Mouse (Mus musculus) adrenal gland, postnatal 4 days (tissue): ENCODE measurements around the gene Cpsf6. TPM values are rescaled to one million over a fixed set of nuclear protein-coding genes. Genes with fewer than 3 reads are reported as not detected.

Experiments used
- DNase-seq, 2 experiments: peaks; one replicate each; pipeline ENCODE4 v3.0.0; 2021 to 2022; ENCODE audit warnings: low spot score in 2 of 2, mixed read lengths in 2 of 2
- long read RNA-seq, 2 experiments: library from polyadenylated mRNA; stranded (forward); transcript quantifications; one replicate each; pipeline ENCODE4 v2.0.0; 2021
- total RNA-seq, 2 experiments: library from RNA; stranded (reverse); gene quantifications; 2 replicates each; pipeline ENCODE4 v1.2.3; 2021

The Cpsf6 gene
- 100 to 1,000 TPM; 103 to 113 TPM for total RNA-seq
- long read RNA-seq, experiment 1, full-length matches to known transcripts = 25 of 44 reads
- long read RNA-seq, experiment 1, partial matches to known transcripts = 4 of 44 reads
- long read RNA-seq, experiment 1, other reads (novel, unspliced or antisense) = 15 of 44 reads
- long read RNA-seq, experiment 2, full-length matches to known transcripts = 56 of 111 reads
- long read RNA-seq, experiment 2, partial matches to known transcripts = 20 of 111 reads
- long read RNA-seq, experiment 2, other reads (novel, unspliced or antisense) = 35 of 111 reads

DNA sequence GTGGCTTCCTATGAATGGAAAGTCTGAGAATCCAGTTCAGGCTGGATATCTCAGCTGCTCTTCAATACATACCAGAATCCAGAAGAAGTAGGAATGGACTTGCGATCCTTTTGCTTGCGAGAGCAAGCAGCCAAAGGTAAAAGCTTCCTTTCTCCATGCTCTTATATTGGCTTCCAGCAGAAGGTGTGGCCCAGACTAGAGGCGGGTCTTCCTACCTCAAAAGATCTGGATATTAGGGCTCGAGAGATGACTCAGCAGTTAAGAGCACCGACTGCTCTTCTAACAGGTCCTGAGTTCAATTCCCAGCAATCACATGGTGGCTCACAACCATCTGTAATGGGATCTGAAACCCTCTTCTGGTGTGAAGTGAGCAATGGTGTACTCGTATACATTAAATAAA, at the start of gene Cpsf6:
Gene Cpsf6 (minus strand): TSS at position 108 of the 400 bp plus-strand sequence.
- DNase-seq = no peak

DNA sequence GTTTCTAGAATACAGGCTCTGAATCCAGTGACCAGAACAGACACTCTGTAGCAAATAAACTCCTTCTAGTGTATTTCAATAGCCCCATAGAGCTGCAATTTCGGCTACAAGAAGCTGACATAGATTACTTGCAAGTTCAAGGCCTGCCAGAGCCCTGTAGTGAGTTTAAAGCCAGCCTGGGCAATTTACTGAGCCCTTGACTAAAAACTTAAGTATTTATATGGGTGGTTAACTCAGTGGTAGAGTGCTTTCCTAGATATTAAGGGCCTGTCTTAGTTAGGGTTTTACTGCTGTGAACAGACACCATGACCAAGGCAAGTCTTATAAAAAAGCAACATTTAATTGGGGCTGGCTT, 46.8 kb upstream of the Cpsf6 start:
- no peak for DNase-seq

DNA sequence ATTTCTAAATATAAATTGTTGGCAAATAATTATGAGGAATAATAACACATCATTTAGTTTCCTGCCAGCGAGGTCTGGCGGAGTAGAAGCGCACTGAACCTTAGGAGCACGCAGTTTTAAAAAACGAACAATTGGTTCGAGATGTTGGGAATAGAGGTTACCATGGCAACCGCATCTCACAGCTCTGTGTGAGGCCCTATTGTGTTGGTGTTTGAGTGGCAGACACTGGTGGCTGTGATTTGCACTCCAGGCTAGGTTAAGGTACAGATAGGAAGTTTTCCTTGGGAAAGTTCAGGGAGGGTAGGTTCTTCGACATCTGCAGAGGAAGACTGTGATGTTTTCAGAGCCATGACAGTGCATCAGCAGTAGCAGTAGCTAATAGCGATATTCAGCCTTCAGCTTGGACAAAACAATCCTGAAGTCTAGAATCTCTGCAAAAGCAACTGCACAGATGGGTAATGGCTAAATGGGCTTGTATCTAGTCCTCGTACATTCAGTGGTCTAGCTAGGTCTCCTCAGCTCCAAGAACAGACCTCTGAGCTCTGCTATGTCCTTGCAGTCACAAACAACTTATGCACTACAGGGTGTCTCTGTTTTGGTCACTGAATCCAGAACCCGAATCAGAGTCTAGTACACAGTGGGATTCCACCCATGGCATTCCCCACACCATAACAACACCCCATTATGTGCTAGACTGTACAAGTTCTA, 46.2 kb upstream of the Cpsf6 start:
- DNase-seq = no peak

DNA sequence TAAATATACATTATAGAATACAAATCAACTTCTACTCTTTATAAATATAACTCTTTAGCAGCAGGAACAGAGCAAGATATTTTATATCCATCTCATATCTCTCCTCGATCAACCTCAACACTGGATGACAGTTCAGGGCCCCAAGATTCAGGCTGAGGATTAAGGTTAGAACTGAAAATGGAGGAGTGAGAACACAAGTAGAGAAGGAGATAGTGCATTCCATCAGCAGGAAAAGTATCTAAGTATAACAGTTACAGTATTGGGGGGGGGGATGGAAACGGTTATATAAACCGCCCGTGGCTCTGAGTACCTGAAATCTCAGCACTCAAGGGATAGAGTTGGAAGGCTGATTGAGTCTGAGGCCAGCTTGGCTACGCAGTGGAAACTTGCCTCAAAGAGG, 45.2 kb upstream of the Cpsf6 start:
- no peak for DNase-seq

DNA sequence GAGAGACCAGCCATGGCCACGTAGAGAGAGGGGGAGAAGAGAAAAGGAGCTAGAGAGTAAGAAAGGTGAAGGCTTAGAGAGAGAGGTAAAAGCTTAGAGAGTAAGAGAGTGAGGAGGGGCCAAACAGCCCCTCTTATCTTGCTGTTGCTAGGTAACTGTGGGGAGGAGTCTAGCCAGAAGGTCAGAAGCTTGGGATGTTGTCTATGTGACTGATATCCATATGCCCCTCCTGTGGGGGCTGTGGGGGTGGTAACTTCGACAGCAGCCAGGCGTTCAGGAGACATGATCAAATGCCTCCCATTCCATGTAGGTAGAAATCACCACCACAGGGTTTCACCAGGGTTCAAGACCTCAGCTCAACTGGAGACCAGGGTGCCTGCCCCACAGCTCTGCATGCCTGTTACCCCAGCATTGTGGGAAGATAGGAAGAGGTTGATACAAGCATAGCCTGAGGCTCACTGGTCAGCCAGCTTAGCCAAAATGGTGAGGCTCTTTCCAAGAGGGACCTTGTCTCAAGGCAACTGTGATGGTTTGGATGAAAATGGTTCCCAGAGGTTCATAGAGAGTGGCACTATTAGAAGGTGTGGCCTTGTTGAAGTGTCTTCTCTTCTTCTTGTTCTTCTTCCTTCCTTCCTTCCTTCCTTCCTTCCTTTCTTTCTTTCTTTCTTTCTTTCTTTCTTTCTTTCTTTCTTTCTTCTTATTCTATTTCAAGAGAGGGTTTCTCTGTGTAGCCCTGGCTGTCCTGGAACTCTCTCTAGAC, 44.5 kb upstream of the Cpsf6 start:
- no peak for DNase-seq

DNA sequence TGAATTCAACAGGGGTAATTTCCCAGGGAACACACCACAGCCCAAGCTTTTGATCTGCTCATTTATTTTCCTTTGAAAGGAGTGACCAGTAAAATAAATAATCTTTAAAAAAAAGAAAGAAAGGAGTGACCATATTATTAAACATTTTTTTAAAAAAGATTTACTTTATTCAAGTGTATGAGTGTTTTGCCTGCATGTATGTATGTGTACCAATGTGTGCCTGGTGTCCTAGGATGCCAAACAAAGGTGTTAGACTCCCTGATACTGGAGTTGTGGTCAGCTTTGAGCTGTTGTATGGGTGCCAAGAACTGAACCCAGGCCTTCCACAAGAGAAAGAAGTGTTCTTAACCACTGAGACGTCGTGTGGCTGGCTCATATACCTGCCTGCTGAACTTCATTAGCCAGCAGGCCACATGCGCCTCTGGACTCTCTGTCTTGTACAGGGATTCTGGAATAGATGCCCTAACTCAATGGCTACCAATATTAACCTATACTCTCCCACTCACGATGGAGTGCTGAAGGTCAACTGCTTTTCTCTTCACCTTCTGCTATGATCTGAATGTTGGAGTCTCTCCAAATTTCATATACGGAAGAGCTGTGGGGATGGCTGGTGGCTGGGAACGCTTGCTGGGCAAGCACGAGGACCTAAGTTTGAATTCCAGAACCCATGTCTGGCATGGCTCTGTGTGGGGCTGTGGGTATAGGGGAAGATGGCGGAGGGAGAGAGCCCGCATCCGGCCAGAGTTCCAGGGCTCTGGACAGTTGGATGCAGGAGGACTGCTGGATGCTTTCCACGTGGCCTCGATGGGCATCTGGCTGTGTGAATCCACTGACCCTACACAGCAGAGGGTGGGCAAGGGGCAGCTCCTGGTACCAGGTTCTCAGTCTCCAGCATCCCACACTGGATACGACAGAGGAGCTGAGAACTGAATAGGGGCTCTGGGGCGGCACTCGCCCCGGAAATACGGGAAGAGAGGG, 43.5 kb upstream of the Cpsf6 start:
- no peak for DNase-seq

DNA sequence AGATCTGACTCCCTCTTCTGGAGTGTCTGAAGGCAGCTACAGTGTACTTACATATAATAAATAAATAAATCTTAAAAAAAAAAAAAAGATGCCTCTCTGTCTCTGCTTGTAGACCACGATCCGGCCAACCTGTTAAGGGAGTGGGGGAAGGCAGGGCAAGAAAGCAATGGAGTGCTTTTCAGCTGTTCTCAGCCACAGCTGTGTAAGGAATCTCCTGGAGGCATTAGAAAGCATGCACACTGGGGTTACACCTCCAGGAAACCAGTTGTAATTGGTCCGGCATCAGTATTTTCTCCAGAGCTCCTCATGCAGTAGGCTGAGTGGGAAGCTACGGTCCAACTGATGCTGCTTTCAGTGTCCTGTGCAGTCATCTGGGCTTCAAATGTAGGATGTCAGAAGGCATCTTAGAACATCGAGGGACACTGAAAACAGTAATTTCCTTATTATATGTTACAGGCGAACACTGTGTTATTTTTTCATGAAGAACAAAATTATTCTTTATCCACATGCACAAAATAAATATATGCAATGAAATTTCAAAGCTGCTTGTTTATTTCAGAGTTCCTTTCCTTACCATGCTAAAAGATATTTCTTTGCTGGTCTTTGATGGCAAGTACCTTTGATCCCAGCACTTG, 42.5 kb upstream of the Cpsf6 start:
- no peak for DNase-seq

DNA sequence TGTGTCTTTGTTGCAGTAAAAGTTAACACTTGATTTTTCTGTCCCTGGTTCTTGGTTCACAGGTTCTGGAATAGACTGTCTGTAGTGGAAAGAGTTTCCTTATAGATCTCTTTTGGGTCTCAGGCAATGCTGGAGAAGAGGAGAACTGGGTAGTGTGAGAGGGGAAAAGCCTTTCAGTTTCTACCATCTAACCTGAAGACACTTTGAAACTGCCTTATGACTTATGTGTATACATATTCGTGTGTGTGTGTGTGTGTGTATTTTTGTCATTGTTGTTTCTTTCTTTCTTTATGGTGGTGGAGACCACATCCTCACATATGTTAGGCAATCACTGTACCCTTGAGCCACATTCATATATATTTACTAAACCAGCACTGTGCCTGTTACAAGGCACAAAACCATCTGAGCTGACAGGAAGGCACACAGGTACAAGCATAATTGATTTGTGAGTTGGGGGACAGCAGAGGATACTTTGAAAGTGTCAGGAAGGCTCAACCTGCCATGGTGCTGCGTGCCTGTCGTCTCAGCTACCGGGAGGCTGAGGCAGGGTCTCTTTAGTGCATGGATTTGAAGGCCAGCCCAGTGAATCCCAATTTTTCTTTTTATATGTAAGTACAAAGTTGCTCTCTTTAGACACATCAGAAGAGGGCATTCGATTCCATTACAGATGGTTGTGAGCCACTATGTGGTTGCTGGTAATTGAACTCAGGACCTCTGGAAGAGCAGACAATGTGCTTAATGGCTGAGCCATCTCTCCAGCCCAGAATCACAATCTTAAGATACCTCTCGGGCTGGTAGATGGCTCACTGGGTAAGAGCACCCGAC, 41.7 kb upstream of the Cpsf6 start:
- no peak for DNase-seq

DNA sequence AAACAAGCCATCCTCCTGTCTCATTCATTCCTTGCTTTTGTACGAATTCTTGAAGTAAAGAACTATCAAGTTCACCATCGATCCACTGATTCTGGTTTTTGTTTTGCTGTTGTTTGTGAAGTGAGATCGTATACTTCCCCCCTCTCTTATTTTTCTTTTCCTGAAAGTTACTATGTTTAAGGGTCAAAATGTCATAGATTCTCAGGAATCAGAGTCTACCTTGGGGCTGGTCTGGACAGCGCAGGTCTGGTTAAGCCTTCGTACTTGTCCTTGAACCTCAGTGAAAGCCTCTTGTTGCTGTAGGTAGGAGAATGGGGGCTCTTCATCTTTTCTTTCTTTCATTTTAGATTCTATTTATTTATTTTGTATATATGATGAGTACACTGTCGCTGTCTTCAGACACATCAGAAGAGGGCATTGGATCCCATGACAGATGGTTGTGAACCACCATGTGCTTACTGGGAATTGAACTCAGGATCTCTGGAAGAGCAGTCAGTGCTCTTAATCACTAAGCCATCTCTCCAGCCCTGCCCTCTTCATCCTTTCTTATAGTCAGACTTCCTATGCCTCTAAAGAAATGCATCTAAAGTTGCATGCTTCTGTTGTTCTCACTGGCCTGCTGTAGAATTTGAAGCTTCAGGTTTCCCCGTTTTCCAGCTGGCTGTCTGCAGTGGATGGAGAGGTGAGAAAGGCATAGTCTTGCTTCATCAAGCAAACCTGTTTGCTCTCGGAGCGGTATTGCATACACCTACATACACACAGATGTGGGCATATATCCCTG, 40.9 kb upstream of the Cpsf6 start:
- DNase-seq = no peak

DNA sequence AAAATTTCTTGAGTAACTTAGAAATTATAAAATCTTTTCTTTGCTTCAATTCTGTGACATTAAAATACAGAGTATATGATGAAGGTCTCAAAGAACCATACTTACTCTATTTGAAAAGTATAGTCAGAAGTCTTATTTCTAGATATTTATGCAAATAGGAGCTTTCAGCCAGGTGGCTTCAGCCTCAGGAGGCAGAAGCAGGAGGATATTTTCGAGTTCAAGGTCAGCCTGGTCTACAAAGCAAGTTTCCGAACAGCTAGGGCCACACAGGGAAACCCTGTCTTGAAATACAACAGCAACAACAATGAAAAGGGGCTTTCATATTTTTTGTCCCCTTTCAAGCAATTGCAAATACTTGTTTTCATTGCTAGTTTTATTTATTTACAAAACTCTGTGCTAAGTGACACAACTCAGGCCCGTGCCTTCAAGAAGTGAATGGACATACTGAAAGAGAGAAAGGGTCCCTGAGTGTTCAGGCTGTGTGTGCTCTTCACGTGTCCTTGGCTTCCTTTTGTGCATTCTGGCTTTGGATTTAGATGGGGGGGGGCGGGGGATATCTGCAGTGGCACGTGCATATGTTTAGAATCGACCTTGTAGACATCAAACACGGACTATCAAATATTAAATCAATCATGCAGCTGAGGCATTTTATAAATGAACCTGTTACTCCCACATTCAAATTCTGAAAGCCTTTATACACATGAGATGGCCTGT, 39.9 kb upstream of the Cpsf6 start:
- DNase-seq = no peak

DNA sequence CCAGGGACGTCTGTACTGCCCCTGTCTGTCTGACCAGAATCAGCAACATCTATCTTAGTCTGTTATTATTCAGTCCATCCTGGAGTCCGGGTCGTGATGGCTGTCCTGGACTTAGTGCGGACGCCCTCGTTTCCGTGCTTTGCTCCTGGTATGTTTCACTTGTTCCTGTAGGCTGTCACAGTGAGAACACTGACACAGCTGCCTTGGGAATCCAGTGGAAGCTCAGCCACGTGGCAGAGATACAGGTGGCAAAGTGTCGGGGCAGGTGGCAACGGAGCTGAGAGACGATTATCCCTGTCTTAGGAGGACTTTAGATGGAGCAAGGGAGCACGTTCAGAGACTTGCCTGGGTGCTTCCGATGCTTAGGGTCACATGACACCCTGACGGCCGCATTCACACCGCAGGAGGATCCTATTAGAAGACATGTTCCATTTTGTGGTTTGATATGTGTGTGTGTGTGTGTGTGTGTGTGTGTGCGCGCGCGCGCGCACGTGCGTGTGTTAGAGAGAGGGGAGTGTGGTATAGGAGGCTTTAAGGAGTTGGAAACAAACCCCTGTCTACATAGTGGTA, 38.9 kb upstream of the Cpsf6 start:
- DNase-seq = no peak

DNA sequence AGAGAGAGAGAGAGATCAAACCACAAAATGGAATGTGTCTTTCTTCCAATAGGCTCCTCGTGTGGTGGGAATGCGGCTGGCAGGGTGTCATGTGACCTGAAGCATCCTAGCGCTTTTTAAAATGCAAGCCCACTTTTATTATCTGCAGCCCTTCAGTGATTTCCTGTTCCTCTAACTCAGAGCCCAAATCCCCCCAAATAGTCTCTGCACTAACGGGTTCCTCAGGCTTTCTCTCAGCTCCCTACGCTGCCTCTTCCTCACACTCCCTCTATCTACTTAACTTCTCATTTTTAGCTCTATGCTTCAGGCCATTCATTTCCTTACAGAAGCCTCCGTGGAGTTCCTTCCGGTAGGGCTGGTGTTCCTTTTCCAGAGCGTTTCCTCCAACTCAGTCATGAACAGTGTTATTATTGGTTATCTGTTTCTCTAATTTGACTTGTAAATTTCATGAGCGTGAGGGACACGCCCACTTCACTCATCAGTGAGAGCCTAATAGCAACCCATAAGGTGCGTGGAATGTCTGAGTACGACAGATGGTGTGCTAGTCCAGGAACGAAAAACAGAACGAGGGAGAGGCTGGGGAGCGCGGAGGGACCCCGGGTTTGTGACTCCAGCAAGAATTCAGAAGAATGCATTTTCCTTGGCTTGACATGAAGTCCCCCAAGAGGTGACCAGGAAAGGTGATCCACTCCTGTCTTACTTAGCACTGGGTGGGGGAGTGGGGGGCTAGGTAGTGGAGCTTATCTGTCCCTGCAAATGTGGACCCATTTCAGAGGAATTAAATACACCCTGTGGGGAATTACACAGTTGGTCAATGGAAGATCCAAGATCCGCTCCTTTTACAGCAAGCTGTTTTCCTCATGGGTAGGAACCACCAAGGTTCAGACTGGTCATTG, 38.2 kb upstream of the Cpsf6 start:
- no peak for DNase-seq

DNA sequence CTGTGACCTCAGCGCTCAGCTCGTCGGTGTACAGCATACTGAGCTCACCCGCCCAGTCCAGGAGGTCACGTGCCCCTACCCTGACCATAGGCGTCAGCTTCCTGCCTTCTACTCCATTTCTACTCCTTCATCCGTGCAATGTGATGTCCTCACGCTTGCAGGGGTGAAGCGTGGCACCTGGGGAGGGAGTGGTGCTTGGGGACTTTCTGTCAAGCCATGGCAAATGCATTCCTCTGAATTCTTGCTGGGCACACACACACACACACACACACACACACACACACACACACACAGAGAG, 37.6 kb upstream of the Cpsf6 start:
- DNase-seq = no peak

DNA sequence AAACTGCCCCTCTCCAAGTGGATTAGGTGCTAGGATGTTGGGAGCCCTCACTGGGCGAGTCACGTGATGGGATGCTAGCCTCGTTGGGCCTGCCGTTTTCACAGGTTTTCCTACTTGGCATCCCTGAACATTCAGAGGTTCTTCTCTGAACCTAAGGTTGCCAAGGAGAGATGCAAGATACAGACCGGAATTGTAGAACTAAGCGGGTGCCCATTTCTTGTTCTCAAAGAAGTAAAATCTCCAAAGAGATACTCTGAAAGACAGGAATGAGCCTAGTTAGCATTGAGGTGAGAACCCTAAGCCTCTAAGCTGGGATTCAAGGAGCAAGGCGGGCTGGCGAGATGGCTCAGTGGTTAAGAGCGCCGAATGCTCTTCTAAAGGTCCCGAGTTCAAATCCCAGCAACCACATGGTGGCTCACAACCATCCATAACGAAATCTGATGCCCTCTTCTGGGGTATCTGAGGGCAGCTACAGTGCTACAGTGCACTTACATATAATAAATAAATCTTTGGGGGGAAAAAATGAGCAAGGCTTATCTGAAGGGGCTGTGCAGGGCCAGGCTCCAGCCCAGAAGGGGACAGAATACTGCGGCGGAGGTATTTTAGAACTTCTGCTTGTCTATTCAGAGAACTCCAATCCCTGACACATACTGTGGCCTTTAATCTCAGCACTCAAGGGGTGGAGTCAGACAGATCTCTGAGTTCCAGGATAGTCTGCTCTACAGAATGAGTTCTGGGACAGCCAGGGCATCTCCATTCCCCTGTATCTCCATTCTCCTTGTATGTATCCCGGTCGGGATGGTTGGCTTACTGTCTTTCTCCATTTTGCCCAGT, 37.0 kb upstream of the Cpsf6 start:
- no peak for DNase-seq

DNA sequence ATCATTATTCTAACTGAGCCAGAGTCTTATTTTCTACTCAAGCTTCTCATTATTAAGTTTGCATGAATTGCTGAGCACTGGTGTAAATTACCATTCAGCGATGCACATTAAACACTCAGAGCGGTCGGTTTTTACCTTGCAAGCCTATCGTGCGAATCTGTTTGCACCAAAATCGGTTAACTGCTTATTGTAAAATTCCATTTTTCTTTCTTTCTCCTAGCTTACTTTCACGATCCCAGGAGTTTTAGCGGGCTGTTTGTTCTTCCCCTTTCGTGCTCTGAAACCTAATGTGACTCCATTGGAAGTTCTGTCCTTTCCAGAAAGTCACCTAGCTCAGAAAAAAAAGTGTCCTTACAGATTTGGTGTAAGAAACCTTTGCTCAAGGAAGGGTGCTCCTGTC, 36.3 kb upstream of the Cpsf6 start:
- DNase-seq = no peak

DNA sequence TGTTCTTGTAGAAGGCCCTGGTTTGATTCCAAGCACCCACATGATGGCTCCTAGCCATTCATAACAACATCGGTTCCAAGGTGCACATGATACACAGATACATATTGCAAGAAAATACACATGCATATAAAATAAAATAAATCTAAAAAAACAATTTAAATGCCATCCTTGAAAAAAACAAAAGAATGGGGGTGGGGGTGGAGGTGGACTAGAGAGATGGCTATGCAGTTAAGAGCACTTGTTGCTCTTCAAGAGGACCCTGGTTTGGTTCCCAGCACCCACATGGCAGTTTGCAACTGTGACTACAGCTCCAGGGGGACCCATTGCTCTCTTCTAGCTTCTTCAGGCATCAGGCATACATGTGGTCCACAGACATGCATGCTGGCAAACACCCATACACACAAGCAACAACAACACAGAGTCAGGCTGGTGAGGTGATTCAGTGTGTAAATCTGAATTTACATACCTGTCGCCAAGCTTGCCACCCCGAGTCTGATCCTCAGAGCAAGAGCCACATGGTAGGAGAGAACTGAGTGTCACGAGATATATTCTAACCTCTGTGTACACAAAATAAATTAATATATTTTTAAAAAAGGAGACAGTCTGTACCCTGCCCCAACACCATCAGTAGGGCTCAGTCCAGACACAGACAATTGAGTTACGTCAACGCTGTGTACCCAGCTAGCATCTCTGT, 35.7 kb upstream of the Cpsf6 start:
- DNase-seq = no peak
